Mouse (Mus musculus): Measurements from ENCODE around the gene Klhl31. TPM values are rescaled to one million over a fixed set of nuclear protein-coding genes. Genes with fewer than 3 reads are reported as not detected.

Gene Klhl31
- polyA plus RNA-seq, 1 experiment from 2014 or later = 0.20 TPM

DNA sequence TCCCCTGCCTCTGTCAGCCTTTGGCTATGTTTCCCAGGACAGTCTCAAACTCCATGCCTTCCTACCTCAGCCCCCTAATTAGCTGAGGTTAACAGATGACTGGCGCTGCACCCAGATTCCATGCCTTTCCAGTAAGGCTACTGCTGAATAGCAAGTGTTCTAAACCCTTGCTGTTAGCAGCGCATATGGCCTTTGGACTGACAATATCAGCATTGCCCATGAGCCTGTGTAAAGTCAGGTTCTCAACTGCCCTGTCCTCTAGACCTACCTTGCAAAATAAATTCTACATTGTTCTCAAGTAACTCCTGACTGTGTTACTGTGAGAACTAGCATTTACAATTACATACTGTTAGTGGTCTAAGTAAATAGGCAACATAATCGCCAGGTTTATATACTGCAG is 3.9 kb upstream of the Klhl31 start:
- H3K27me3 ChIP-seq (ENCODE audit: control insufficient read depth, insufficient read depth, low read depth, low read length) = no peaks in the 10 kb centered on the region
- WGBS = 94% methylated on average over 3 of the region's 3 CpGs
- H3K27ac ChIP-seq (ENCODE audit: low read length) = no peak overlapping the region
- no peaks in the 10 kb centered on the region for H3K36me3 ChIP-seq (ENCODE audit: control insufficient read depth, insufficient read depth, low read length)
- H3K4me3 ChIP-seq (ENCODE audit: low read depth, low read length) = no peak overlapping the region
- ATAC-seq = no peak
- H3K9ac ChIP-seq (ENCODE audit: low read depth, low read length) = no peak overlapping the region
- H3K9me3 ChIP-seq (replicated peaks; ENCODE audit: control insufficient read depth, low read length, poor library complexity, severe bottlenecking) = no peaks in the 10 kb centered on the region
- no peak overlapping the region for H3K4me2 ChIP-seq (ENCODE audit: low read length)
- no peaks in the 10 kb centered on the region for H3K4me1 ChIP-seq (ENCODE audit: control insufficient read depth, insufficient read depth, low read length)

DNA sequence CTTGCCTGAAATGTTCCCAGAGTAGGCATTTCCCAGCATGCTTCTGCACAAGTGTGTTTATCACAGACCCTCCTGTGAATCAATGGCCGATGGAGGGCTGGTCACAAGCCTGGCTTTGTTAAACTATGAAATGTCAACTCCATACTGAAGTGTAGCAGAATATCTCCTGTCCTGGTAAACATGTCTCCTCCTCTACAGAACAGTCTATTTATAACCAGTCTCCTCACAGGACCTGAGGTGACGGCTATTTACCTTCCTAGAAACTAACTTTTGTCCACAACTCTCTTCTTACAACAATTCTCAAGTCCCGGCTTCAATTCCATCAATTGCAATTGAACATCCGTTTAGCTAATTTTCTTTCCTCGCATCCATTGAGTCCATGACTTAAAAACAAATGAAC is 297 bp upstream of the Klhl31 start:
- no peak for ATAC-seq
- Histone ChIP-seq H3K4me1 (ENCODE audit: control insufficient read depth, insufficient read depth, low read length) (no peaks in the 10 kb centered on the region), H3K27ac (ENCODE audit: low read length) (no peak overlapping the region), H3K36me3 (ENCODE audit: control insufficient read depth, insufficient read depth, low read length) (no peaks in the 10 kb centered on the region), H3K9me3 (replicated peaks; ENCODE audit: control insufficient read depth, low read length, poor library complexity, severe bottlenecking) (no peaks in the 10 kb centered on the region), H3K27me3 (ENCODE audit: control insufficient read depth, insufficient read depth, low read depth, low read length) (no peaks in the 10 kb centered on the region), H3K4me3 (ENCODE audit: low read depth, low read length) (no peak overlapping the region), H3K4me2 (ENCODE audit: low read length) (no peak overlapping the region), H3K9ac (ENCODE audit: low read depth, low read length) (no peak overlapping the region)
- WGBS = 88% methylated on average over 5 of the region's 5 CpGs

DNA sequence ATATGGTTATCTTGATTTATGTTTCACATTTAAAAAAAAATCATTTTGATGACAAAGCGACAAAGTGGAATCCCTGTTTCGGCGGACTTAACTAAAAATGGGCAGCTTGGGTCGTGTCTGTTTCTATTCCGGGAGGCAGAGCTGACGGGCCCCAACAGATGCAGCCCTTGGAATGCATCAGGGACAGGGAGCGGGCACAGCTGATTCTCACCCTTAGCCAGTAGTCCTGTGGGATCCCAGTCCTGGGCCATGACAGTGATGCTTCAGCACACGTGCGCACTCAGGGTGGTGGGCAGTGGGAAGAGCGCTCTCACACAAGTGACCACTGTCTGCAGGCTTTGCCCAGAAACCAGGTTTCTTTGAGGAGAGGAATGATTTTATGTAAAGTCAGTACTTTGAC is 1.1 kb downstream of the Klhl31 start:
- H3K9ac ChIP-seq (ENCODE audit: low read depth, low read length) = no peak overlapping the region
- no peak overlapping the region for H3K27ac ChIP-seq (ENCODE audit: low read length)
- no peak overlapping the region for H3K4me3 ChIP-seq (ENCODE audit: low read depth, low read length)
- H3K4me1 ChIP-seq (ENCODE audit: control insufficient read depth, insufficient read depth, low read length) = no peaks in the 10 kb centered on the region
- no peak overlapping the region for H3K4me2 ChIP-seq (ENCODE audit: low read length)
- no peaks in the 10 kb centered on the region for H3K36me3 ChIP-seq (ENCODE audit: control insufficient read depth, insufficient read depth, low read length)
- H3K27me3 ChIP-seq (ENCODE audit: control insufficient read depth, insufficient read depth, low read depth, low read length) = no peaks in the 10 kb centered on the region
- ATAC-seq = no peak
- WGBS = 88% methylated on average over 10 of the region's 10 CpGs
- no peaks in the 10 kb centered on the region for H3K9me3 ChIP-seq (replicated peaks; ENCODE audit: control insufficient read depth, low read length, poor library complexity, severe bottlenecking)

DNA sequence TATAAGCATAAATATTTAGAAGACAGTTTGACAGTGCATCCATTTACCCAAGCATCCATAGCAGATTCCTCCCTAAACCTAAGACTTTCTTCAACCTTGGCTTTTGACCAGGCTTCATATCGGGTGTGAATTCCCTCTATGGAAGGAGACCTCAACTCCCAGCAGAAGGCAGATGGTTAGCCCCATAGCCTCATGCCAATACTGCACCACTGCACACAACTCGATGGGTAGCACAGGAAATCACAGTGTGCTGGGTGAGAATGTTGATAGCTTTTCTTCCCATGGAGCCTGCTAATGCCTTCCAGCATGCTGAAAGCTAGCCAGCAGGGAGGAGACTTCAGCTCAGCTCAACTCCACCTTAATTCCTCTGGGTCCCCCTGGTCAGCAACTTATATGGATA is 8.9 kb downstream of the Klhl31 start:
- WGBS = 67% methylated on average over 2 of the region's 2 CpGs
- Histone ChIP-seq H3K36me3 (ENCODE audit: control insufficient read depth, insufficient read depth, low read length) (no peaks in the 10 kb centered on the region), H3K9ac (ENCODE audit: low read depth, low read length) (no peak overlapping the region), H3K27me3 (ENCODE audit: control insufficient read depth, insufficient read depth, low read depth, low read length) (no peaks in the 10 kb centered on the region), H3K27ac (ENCODE audit: low read length) (no peak overlapping the region), H3K9me3 (replicated peaks; ENCODE audit: control insufficient read depth, low read length, poor library complexity, severe bottlenecking) (no peaks in the 10 kb centered on the region), H3K4me3 (ENCODE audit: low read depth, low read length) (no peak overlapping the region), H3K4me1 (ENCODE audit: control insufficient read depth, insufficient read depth, low read length) (no peaks in the 10 kb centered on the region), H3K4me2 (ENCODE audit: low read length) (no peak overlapping the region)
- ATAC-seq = no peak

DNA sequence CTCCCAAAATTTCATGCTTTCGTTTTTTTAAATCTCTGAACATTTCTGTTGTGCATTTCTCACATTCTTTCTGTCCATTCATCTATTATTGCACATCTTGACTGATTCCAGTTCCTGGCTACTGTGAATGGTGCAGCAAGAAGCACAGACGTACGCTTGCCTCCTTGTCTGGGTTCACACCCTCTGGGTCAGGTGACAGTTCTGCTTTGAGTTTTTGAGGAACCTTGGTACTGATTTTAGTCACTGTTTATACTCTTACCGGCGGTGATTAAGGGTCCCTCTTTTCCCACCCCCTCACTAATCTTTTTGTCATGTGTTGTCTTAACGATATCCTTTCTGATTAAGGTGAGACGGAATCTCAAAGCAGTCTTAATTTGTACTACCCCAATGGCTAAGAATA is 15.5 kb downstream of the Klhl31 start:
- H3K36me3 ChIP-seq (ENCODE audit: control insufficient read depth, insufficient read depth, low read length) = no peaks in the 10 kb centered on the region
- no peak for ATAC-seq
- H3K9me3 ChIP-seq (replicated peaks; ENCODE audit: control insufficient read depth, low read length, poor library complexity, severe bottlenecking) = no peaks in the 10 kb centered on the region
- no peak overlapping the region for H3K27ac ChIP-seq (ENCODE audit: low read length)
- H3K4me1 ChIP-seq (ENCODE audit: control insufficient read depth, insufficient read depth, low read length) = no peaks in the 10 kb centered on the region
- no peak overlapping the region for H3K9ac ChIP-seq (ENCODE audit: low read depth, low read length)
- H3K4me2 ChIP-seq (ENCODE audit: low read length) = no peak overlapping the region
- WGBS = 76% methylated on average over 7 of the region's 7 CpGs
- H3K27me3 ChIP-seq (ENCODE audit: control insufficient read depth, insufficient read depth, low read depth, low read length) = no peaks in the 10 kb centered on the region
- no peak overlapping the region for H3K4me3 ChIP-seq (ENCODE audit: low read depth, low read length)

DNA sequence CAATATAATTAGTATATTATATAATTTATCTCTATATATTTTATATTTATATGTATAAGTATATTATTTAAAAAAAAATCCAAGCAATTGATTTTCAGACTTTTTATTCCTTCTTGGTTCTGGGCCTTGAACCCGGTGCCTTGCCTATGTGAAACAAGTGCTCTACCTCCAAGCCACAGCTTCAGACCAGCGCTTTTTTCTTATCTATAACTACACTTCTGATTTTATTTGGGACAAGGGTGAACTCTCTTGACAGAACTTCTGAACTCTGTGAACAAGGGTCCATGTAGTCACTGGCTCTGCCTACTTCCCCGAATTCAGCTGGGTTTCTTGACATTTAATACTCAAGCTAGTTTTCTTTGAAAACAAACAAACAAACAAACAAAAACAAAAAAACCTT is 17.6 kb downstream of the Klhl31 start:
- H3K9me3 ChIP-seq (replicated peaks; ENCODE audit: control insufficient read depth, low read length, poor library complexity, severe bottlenecking) = no peaks in the 10 kb centered on the region
- no peaks in the 10 kb centered on the region for H3K27me3 ChIP-seq (ENCODE audit: control insufficient read depth, insufficient read depth, low read depth, low read length)
- no peak overlapping the region for H3K9ac ChIP-seq (ENCODE audit: low read depth, low read length)
- no peak for ATAC-seq
- H3K36me3 ChIP-seq (ENCODE audit: control insufficient read depth, insufficient read depth, low read length) = no peaks in the 10 kb centered on the region
- no peak overlapping the region for H3K27ac ChIP-seq (ENCODE audit: low read length)
- H3K4me2 ChIP-seq (ENCODE audit: low read length) = no peak overlapping the region
- H3K4me3 ChIP-seq (ENCODE audit: low read depth, low read length) = no peak overlapping the region
- H3K4me1 ChIP-seq (ENCODE audit: control insufficient read depth, insufficient read depth, low read length) = no peaks in the 10 kb centered on the region
- 93% methylated on average over 3 of the region's 3 CpGs for WGBS

DNA sequence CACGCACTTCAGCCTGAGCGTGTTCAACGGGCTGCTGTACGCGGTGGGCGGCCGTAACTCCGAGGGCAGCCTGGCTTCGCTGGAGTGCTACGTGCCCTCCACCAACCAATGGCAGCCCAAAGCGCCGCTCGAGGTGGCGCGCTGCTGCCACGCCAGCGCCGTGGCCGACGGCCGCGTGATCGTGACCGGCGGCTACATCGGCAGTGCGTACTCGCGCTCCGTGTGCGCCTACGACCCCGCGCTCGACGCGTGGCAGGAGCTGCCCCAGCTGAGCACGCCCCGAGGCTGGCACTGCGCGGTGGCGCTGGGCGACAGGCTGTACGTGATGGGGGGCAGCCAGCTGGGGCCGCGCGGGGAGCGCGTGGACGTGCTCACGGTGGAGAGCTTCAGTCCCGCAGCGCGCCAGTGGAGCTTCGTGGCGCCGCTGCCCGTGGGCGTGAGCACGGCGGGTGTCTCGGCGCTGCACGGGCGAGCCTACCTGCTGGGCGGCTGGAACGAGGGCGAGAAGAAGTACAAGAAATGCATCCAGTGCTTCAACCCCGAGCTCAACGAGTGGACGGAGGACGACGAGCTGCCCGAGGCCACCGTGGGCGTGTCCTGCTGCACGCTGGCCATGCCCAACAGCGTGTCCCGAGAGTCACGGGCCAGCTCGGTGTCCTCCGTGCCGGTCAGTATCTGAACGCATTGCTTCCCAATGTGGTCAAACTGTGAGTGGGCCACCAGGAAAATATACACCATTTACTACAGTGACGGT is 19.1 kb downstream of the Klhl31 start:
- H3K36me3 ChIP-seq (ENCODE audit: control insufficient read depth, insufficient read depth, low read length) = no peaks in the 10 kb centered on the region
- under 1% methylated on average over 85 of the region's 85 CpGs for WGBS
- H3K27me3 ChIP-seq (ENCODE audit: control insufficient read depth, insufficient read depth, low read depth, low read length) = no peaks in the 10 kb centered on the region
- H3K9ac ChIP-seq (ENCODE audit: low read depth, low read length) = peak overlapping the region; percentile 69
- H3K4me3 ChIP-seq (ENCODE audit: low read depth, low read length) = peak overlapping the region; percentile 72
- ATAC-seq = peak; percentile 95
- peak overlapping the region; percentile 88 for H3K4me2 ChIP-seq (ENCODE audit: low read length)
- H3K9me3 ChIP-seq (replicated peaks; ENCODE audit: control insufficient read depth, low read length, poor library complexity, severe bottlenecking) = no peaks in the 10 kb centered on the region
- H3K27ac ChIP-seq (ENCODE audit: low read length) = peak overlapping the region; percentile 56
- H3K4me1 ChIP-seq (ENCODE audit: control insufficient read depth, insufficient read depth, low read length) = no peaks in the 10 kb centered on the region

DNA sequence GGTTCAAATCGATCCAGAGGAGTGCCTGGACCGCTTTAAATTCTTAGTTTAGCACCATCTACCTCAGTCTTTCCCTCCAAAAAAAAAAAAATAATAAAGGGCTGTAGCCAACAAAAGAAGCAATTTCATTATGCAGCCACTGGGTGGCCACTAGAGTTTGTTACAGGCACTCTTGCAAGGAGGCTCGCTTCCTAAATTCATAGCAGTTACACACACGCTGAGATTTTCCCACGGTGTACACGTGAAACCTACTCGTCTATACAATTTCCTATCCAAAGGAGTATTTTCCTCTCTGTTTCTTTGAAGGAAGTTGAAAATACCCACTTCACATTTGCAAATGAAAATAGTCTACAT is 19.6 kb downstream of the Klhl31 start:
- peak overlapping the region; percentile 72 for H3K4me3 ChIP-seq (ENCODE audit: low read depth, low read length)
- no peaks in the 10 kb centered on the region for H3K4me1 ChIP-seq (ENCODE audit: control insufficient read depth, insufficient read depth, low read length)
- peak overlapping the region; percentile 56; the same call in 1 of the 2 replicates for H3K27ac ChIP-seq (ENCODE audit: low read length)
- H3K27me3 ChIP-seq (ENCODE audit: control insufficient read depth, insufficient read depth, low read depth, low read length) = no peaks in the 10 kb centered on the region
- peak overlapping the region; percentile 88 for H3K4me2 ChIP-seq (ENCODE audit: low read length)
- no peaks in the 10 kb centered on the region for H3K9me3 ChIP-seq (replicated peaks; ENCODE audit: control insufficient read depth, low read length, poor library complexity, severe bottlenecking)
- no peaks in the 10 kb centered on the region for H3K36me3 ChIP-seq (ENCODE audit: control insufficient read depth, insufficient read depth, low read length)
- 2% methylated on average over 7 of the region's 7 CpGs for WGBS
- ATAC-seq = peak; percentile 77
- H3K9ac ChIP-seq (ENCODE audit: low read depth, low read length) = peak overlapping the region; percentile 69

DNA sequence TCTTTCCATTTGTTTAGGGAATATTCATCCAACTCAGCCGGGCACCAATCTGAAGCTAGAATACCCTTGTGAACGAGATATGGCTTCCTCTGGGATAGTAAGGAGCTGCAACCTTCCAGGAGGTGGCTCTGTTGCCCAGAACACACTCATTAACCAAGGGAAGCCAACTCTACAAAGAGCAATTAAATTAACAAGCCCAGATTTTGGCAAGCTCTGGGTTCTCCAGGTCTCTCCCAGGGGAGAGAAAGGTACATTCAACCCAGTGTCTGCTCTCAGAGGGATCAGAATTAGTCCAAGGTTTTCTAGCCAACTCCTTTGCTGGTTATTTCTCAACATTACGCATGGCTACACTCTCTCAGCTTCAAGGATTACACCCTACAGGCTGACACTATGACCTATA is 26.6 kb downstream of the Klhl31 start:
- Histone ChIP-seq H3K27ac (ENCODE audit: low read length) (no peak overlapping the region), H3K4me2 (ENCODE audit: low read length) (no peak overlapping the region), H3K9me3 (replicated peaks; ENCODE audit: control insufficient read depth, low read length, poor library complexity, severe bottlenecking) (no peaks in the 10 kb centered on the region), H3K9ac (ENCODE audit: low read depth, low read length) (no peak overlapping the region), H3K4me3 (ENCODE audit: low read depth, low read length) (no peak overlapping the region), H3K36me3 (ENCODE audit: control insufficient read depth, insufficient read depth, low read length) (no peaks in the 10 kb centered on the region), H3K4me1 (ENCODE audit: control insufficient read depth, insufficient read depth, low read length) (no peaks in the 10 kb centered on the region), H3K27me3 (ENCODE audit: control insufficient read depth, insufficient read depth, low read depth, low read length) (no peaks in the 10 kb centered on the region)
- 72% methylated on average over 3 of the region's 3 CpGs for WGBS
- no peak for ATAC-seq

All from midbrain, embryonic 16.5 days (tissue).